Mouse (Mus musculus) mesoderm, embryonic 11.5 days (tissue): ENCODE data around the gene Eci1.
"Not testable (repeated sequence)": the region's sequence is repeated elsewhere in the genome, so short reads cannot be mapped to it uniquely, and the experiment has no call there.

Experiments used
- DNase-seq: peaks from one replicate; pipeline ENCODE4 v3.0.0-alpha.2; 2012; ENCODE audit warnings: low read depth, low spot score

The Eci1 gene

DNA sequence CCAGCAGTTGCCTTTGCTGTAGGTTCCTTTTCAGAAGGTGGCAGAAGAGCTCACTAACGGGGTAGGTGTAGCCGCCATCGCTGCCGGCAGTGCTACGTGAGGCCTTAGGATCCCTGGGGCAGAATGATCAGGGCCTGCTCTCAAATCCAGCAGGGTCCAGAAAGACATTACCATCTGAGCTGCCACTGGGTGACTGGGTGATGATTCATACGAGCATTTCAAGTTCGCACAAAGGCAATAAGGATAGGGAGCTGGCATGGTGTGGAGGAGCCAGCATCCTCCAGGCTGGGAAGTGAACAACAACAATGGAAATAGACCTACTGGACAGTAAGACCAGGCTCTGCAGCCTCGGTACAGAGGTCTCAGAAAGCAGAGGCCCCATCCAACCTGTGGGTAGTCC lies 13.9 kb downstream of the Eci1 start:
- no peak for DNase-seq

DNA sequence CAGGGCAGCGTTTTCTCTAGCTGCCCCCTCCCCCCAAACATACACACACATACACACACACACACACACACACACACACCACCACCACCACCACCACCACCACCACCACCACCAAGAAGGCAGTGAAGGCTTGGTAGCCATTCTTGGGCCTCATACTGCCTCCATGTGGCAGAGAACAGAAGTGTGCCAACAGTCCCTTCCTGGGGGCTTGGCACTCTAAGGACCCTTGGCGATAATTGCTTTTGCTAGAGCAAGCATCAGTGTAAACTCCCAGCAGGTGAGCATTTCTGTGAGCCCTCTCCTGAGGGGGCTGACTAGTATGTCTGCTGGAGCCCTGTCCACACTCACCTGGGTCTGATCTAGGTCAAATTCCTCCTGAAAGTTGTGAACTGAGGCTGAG lies 14.7 kb downstream of the Eci1 start:
- DNase-seq = no peak

DNA sequence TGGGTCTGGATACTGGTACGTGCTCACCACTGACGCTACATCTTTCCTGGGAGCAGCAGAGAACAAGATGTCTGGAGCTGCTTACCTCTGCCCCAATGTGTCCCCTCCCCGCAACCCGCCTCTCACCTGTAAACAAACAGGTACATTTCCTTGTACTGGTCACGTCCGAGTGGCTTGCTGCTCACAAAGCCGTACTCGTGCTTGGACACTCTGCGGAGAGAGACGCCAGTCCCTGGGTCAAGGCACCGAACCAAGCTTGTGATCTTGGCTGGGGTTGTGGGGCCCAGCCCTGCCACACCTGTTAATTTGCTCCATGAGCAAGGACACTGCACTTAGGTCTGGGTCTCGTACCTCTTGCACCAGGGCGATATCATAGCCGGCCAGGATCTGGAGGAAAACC lies 15.7 kb downstream of the Eci1 start:
- no peak for DNase-seq

DNA sequence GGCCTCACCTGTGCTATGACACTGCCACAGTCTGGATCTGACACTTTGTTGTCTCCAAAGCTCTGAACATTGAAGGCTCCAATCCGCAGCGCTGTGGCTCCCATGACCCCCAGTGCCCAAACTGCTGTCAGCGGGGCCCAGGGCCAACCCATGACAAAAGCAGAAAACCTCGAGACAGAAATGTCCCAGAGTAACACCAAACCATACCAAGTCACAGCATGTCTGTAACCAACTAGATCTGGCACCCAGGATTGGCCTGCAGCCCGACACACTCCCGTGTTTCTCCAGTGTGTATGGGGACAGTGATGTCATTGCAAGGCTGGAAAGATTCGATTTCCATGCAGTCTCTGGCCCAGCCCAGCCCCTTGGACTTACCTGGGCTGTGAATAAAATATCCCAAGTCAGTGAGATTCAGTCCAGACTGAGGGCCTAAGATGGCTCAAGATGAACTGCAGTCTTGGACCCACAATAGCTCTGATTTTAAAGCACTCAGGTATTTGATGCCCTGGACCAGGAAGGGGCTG lies 16.3 kb downstream of the Eci1 start, which contains the start of gene Dnase1l2:
Gene Dnase1l2 (minus strand): TSS at position 474 of the 524 bp plus-strand sequence.
- no peak for DNase-seq

DNA sequence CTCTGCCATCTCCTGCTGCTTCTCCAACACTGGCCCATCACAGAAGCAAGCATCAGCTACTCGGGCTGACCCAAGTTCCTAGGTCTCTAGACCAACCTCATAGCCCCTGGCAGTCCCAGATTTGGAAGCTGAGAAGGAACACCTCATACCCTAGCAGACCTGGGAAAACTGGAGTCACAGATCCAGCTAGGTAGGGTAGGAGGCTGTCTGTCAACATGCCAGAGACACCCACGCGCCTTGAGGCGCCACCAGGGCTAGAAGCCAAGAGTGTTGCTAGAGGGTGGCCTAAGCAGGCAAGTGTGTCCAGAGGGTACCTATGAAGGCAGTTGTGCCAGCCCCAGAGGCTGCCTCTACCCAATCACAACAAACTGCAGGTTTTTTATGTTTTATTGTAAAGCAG lies 17.0 kb downstream of the Eci1 start:
- no peak for DNase-seq

DNA sequence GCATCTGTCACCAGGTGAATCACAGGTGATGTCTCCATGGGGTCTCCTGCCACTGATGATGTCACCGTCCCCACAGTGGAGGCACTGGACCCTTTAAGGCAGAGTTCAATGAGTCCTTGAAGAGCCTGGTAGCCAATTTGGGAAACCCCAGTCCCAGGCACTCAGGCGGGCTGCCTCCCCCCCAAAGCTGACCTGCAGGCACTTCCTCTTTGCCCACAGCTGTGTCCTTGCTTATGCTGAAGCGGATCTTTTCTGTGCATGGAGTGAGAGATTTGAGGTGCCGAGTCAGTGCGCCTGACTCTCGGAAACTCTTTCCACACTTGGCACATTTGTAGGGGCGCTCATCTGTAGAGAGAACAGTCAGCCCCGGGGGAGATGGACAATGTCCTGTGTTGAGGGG lies 20.1 kb downstream of the Eci1 start:
- no peak for DNase-seq

DNA sequence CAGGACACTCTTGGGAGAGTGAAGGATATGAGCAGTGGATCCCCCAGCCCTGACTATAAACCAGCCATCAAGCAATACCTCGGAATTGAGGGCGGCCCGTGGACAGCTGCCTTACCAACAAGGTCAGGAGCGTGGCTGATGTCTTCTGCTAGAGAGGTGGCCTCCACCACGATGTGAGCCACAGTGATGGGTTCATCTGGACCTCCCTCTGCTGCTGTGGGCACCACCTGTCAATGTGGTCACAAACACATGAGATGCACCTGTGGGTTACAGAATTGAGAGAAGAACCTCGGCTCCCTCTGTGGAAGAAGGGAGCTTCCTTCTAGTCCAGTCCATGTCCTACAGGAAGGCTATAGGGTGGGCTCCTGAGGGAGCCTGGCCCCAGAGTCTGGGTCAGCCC lies 23.1 kb downstream of the Eci1 start:
- DNase-seq = no peak

DNA sequence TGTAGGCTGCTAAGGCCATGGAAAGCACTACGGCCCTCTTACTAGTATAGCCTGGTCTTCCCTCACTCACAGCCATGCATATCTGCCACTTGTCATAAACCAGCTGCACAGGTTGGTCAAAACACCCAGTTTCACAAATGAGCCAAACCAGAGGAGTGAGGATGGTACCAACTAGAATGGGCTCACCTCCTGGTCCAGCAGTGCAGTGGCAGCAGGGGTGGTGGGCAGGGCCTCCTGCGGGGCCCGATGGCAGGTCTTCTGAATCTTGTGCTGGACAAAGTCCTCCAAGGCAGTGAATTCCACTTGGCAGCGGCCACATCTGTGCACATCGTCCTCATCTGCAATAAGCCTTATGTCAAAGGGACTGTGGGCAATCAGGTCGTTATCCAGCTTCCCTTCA lies 24.8 kb downstream of the Eci1 start:
- no peak for DNase-seq

DNA sequence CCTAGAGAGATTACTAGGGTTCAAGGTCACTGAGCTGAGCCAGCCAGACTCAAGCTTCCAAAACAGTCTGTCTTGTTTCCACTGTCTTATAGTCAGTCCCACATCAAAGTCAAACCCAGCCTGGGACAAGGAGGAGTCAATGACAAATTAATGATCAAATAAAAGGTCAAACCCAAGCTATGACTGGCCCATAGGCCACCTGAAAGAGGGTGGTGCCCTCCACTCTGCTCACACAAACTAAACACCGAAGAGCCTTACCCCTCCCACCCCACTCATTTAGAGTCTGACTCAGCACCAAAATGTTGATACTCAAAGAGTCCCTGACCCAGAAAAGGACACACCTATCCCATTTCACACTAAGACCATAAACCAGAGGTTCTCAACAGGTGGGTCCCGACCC lies 26.9 kb downstream of the Eci1 start:
- DNase-seq = no peak

DNA sequence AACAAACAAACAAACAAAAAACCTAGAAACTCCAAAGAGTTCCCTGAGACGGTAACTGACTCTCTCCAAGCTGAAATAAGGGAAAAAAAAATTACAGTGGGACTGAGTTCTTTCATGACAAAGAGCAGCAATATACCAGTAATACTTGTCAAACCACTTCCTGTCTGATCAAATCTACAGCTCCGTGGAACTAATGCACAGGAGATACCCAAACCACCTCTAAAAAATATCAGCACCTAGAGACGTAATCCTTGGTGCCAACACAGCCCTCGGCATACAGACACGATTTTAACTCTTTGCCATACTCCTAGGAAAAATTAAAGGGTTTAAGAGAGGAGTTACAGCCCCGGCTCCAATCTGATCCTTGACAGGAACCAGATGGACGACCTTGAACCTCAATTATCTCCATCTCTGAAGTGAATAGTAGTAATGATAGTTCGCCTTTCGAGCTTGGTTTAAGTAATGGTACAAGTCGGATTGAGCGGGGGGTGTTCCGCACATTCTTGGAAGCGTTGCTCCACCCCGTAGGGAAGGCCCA lies 27.8 kb downstream of the Eci1 start:
- no peak for DNase-seq

DNA sequence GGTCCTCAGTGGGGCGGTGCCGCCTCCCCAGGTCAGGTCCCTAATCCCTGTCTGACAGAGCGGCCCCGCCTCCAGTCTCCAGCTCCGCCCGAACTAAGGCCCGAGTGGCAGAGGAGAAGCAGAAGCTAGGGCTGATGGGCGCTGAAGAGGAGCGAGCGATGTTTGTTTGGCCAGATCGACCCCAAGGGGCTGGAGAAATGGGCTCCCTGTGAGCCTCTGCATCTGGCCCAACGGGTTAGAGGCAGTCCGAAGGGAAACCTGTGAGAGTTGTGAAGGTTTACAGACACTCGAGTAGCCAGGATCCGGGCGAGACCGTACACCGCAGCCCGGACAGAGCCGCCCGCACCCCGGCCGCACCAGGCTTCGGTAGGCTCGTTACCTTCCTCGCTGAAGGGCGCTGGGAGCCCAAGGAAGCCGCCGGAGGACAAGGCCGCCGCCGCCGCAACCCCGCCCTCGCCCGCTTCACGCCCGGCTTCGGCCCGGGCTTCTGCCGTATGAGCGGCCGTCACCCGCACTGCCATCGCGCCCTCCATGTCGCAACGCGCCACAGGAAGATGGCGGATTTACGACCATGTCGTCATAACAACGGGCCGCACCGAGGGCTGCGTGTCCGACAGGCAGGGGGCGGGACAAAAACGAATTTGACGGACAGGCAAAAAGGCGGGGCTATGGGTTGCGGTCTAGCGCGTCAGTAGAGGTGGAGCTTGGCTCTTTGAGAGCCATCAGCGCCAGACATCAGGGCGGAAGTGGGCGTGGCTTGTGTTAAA lies 28.5 kb downstream of the Eci1 start:
- peak; percentile 99 for DNase-seq

DNA sequence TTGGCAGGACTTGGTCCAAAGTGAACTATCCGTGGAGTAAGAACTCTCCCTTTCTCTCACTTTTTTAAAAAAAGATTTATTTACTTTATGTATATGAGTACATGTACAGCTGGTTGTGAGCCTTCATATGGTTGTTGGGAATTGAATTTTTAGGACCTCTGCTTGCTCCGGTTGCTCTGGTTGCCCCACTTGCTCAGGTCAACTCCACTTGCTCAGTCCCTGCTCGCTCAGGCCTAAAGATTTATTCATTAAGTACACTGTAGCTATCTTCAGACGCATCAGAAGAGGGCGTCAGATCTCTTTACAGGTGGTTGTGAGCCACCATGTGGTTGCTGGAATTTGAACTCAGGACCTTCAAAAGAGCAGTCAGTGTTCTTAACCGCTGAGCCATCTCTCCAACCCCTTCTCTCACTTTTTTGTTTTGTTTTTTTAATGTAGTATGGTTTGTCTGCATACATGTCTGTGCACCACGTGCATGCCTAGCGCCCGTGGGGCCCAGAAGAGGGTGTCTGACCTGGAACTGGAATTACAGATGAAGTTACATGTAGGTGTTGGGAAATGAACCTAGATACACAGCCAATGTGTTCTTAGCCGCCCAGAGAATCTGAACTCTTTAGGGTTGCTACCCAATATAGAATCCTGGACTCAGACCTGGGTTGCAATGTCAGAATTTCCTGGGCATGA lies 29.2 kb downstream of the Eci1 start:
- DNase-seq = not testable (repeated sequence)

DNA sequence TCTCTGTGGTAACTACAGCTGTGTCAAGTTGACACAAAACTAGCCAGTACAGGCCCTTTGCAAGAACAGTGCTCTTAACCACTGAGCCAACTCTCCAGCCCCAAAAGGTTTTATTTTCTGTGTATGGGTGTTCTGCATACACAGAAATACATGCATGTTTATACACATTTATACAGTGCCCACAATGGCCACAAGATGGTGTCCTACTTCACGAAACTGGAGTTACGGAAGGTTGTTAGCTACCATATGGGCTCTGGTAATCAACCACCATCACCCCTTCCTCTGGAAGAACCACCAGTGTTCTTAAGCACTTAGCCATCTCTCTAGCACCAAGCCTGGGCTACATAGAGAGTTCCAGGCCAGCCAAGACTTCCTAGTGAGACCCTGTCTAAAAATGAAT lies 35.1 kb downstream of the Eci1 start:
- DNase-seq = no peak

DNA sequence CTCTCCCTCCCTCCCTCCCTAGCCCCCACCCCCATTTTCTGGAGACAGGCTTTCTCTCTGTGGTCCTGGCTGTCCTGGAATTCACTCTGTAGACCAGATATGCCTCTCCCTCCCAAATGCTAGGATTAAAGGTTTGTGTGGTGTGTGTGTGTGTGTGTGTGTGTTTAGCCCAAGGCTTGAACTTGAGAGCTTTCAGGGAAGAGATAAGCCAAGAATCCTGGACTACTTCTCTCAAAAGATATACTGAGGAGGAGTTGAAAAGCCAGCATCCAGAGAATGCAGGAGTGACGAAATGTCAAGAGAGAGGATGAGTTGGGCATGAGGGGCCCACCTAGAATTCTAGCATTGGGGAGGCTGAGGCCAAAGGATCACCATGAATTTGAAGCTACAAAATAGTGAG lies 36.5 kb downstream of the Eci1 start:
- DNase-seq = no peak

DNA sequence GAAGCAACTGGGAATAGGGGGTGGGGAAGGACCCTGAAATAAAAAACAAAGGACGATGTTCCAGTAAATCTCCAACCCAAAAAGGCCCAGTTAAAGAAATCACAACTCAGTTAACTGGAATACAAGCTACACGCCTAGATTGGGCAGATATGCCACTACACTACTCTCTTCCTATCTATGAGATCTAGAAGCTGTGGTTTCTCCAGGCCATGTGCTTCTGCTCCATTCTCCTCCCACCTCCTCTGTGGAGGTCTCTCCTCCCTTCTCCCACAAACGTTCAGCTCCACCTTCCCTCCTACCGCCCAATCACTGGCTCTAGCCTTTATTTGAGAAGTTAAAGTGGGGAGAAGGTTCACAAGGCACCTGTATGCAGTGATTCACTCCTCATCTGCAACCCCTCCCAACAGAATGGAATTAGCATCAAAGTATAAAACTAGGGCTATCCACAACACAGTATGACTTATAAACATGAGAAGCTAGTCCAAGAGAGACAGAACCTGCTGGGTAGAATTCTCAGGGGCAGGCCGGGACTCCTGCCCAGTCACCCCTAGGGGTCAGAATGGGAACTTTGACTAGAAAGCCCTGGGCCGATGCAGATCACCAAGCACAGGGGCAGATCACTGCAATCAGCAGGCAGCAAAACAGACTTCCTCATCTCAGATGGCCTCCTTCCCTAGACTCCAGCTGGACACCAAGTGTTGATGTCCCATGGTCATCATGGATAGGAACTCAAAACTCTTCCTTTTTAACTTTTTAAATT lies 37.1 kb downstream of the Eci1 start:
- DNase-seq = no peak

DNA sequence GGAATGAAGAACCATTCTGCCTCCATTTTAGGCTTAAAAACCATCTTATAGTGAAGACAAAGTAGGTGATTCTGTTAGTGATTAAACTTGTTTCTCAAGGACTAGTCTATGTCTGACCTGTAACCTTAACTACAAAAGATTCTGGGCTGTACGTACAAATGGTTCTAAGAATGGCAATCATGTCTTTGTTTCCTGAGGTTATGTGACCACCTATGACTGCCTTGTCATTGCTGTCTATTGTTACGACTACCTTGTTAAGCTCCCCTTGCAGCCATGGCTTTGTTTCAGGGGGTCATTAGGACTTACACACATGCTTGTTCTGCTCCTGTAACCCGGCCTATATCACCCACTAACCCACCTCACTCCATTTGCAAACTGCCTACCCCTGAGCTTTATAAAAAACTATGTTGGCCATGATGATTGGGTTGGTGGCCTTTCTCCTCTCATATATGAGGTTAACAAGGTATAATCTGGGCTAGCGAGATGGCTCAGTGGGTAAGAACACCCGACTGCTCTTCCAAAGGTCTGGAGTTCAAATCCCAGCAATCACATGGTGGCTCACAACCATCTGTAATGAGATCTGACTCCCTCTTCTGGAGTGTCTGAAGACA lies 42.3 kb downstream of the Eci1 start:
- DNase-seq = no peak

DNA sequence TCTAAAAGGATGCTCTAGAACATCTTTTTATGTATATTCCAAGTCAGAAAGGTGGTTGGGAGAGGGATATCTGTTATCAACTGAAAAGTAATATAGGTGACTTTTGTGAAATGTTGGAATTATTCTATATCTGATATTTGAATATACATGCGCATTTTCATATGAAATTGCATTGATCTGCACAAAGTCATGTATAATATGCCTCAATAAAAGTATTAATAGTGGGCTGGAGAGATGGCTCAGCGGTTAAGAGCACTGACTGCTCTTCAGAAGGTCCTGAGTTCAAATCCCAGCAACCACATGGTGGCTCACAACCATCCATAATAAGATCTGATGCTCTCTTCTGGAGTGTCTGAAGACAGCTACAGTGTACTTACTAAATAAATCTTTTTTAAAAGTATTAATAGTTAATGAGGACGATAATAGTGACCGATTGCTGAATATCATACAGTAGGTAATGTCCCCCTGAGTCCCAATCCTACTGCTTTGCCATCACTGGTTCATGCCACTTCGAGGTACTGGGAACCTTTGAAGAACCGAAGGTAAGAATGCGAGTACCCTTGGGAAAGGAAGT lies 43.0 kb downstream of the Eci1 start:
- DNase-seq = no peak

DNA sequence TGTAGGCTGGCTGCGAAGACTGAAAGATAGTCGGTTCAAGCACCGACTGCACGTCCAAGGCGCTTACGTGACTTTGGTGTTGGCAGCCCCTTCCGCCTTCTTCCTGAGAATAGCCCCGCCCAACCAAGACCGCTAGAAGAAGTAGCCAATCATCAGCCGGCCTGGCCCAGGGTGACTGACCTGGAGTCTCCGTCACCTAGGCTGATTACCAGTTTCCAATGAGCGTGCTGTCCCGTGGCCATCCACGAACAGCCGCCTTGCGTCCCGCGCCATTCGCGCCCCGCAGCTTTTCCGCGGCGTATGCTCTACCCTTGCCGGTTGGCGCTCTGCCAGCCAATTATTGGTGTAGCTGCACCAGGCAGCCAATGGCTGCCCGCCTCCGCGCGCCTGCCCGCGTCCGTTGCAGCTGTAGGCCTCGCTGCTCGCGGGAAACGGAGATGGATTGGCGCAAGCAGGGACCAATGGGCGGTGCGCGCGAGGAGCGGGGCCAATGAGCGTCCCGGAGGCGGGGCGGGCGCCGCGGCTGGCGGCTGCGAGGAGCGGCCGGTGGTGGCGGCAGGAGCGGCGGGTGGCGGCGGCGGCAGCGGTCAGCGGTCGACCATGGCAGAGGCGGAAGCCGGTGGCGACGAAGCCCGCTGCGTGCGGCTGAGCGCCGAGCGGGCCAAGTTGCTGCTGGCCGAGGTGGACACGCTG lies 43.6 kb downstream of the Eci1 start, which contains the start of the genes E4f1 and Pgp:
Gene E4f1 (minus strand): TSS at position 404 of the 693 bp plus-strand sequence.
Gene Pgp (plus strand): TSS at position 483 of the 693 bp plus-strand sequence.
- DNase-seq = peak; percentile 99

DNA sequence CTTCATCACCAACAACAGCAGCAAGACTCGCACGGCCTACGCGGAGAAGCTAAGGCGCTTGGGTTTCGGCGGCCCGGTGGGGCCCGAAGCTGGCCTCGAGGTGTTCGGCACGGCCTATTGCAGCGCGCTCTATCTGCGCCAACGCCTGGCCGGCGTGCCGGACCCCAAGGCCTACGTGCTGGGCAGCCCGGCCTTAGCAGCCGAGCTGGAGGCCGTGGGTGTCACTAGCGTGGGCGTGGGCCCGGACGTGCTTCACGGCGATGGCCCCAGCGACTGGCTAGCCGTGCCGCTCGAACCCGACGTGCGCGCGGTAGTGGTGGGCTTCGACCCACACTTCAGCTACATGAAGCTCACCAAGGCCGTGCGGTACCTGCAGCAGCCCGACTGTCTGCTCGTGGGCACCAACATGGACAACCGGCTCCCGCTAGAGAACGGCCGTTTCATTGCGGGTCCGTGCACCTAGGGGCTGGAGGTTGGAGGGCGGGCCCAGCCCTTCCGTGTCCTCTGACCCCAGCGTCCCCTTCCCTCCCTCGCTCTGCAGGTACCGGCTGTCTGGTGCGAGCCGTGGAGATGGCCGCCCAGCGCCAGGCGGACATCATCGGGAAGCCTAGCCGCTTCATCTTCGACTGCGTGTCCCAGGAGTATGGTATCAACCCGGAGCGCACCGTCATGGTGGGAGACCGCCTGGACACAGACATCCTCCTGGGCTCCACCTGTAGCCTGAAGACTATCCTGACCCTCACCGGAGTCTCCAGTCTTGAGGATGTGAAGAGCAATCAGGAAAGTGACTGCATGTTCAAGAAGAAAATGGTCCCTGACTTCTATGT lies 44.5 kb downstream of the Eci1 start:
- DNase-seq = peak; percentile 26

DNA sequence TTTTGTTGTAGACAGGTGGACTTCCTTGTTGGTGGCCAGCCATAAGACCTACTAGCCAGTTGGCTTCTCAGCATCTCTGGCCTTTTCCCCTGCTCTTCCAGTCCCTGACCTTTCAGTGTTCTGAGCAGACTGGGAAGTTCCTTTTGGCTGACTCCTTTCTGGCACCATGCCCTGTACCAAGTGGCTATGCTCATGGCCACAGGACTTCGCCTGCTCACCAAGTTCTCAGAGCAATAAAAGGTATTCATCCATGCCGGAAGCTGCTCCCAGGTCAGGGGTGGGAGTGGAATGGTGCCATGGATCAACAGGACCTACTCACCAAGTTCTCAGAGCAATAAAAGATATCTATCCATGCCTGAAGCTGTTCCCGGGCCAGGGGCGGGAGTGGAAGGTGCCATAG lies 46.1 kb downstream of the Eci1 start:
- DNase-seq = no peak
